Mouse (Mus musculus) intestine, embryonic 16.5 days (tissue): ENCODE measurements around the gene Chst11. TPM values are rescaled to one million over a fixed set of nuclear protein-coding genes. Genes with fewer than 3 reads are reported as not detected.

Experiments
- ATAC-seq: fragments of 200-750 bp; cut with Nextera tagmentation; 2 replicates; pipeline ENCODE4 v1.8.0; 2017; ENCODE audit warnings: moderate TSS enrichment, moderate library complexity
- H3K27ac ChIP-seq: fragments of 300-500 bp; sonication (generic); 2 replicates; pipeline ENCODE4 v1.5.1; 2014; ENCODE audit warnings: mild to moderate bottlenecking, low read length
- H3K27me3 ChIP-seq: fragments of 300-500 bp; sonication (generic); replicated peaks from 2 replicates; pipeline ENCODE4 v1.6.1; 2014; ENCODE audit warnings: low read length, control low read depth, mixed read lengths; ENCODE audit not compliant: control insufficient read depth, insufficient read depth
- H3K36me3 ChIP-seq: fragments of 300-500 bp; sonication (generic); 2 replicates; pipeline ENCODE4 v1.6.1; 2014; ENCODE audit warnings: low read length, control low read depth; ENCODE audit not compliant: control insufficient read depth, insufficient read depth
- H3K4me1 ChIP-seq: fragments of 300-500 bp; sonication (generic); 2 replicates; pipeline ENCODE4 v1.6.1; 2014; ENCODE audit warnings: low read length, control low read depth, mixed read lengths; ENCODE audit not compliant: control insufficient read depth, insufficient read depth
- H3K4me2 ChIP-seq: fragments of 300-500 bp; sonication (generic); 2 replicates; pipeline ENCODE4 v1.6.1; 2014; ENCODE audit warnings: low read depth, low read length, control low read depth
- H3K4me3 ChIP-seq: fragments of 300-500 bp; sonication (generic); 2 replicates; pipeline ENCODE4 v1.5.1; 2014; ENCODE audit warnings: mild to moderate bottlenecking, low read length
- H3K9ac ChIP-seq: fragments of 300-500 bp; sonication (generic); 2 replicates; pipeline ENCODE4 v1.6.1; 2014; ENCODE audit warnings: low read depth, low read length
- H3K9me3 ChIP-seq: fragments of 300-500 bp; sonication (generic); 2 replicates; pipeline ENCODE4 v1.6.1; 2016; ENCODE audit warnings: low read length, control low read depth; ENCODE audit not compliant: control insufficient read depth
- WGBS: fragments of 180-500 bp; shearing (Covaris S2); extraction: QIAGEN DNeasy Blood & Tissue Kit; methylation state at CpG from one replicate; pipeline ENCODE4 v1.1.7; 2014; 5-methylcytosine and 5-hydroxymethylcytosine counted together
- polyA plus RNA-seq: library from polyadenylated mRNA; unstranded; fragments of >200 nt; fragmentation: Nextera tagmentation; extraction: Ambion mirVana; gene quantifications from 2 replicates; pipeline ENCODE4 v1.2.1, GENCODE M21; 2015

Chst11 gene
- polyA plus RNA-seq, result 0.80 and 0.88 TPM in 2 replicates

DNA sequence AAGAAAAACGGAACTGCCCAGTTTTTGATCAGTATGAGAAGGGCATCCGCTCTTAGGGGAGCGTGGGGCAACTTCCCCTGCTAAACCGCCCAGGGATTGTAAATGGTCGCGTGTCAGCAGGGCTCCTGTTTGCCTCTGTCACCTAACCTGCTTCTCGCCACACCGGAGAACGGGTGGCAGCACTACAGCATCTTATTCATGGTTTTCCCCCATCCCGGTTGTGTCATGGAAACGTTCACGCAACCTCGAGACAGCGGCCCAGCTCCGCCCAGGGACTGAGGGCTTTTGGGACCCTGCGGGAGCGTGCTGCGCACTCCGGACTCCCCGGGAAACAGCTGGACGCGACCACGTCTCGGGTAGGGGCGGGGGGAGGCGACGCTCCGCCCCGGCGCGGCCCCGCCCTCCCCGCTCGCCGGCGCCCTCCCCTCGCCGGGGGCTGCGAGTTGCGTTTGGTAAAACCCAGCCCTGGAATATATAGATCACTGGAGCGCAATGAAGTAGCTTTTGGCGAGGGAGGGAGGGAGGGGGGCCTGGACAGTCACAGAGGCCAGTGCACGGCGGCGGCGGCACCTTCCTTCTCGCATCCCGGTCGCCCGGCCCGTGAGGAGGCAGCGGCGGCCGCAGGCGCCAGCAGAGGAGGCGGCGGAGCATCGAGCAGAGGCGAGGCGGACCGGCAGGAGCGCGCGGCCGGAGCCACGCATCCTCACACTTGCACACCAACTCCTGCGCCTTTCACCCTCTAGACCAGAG lies at the start of gene Chst11:
Gene Chst11, plus strand, starts transcription at position 549 of the 750 bp plus-strand sequence.
- Histone ChIP-seq H3K27me3 (peaks cover 4% of the 10 kb centered on the region; the same call in 1 of the 2 replicates), H3K4me2 (peak within 1 kb of the TSS; percentile 96), H3K27ac (peak within 1 kb of the TSS; percentile 73), H3K9me3 (no peaks in the 10 kb centered on the region), H3K9ac (peak within 1 kb of the TSS; percentile 73), H3K36me3 (no peaks in the 10 kb centered on the region), H3K4me1 (peaks cover 12% of the 10 kb centered on the region), H3K4me3 (peak within 1 kb of the TSS; percentile 74)
- peak; percentile 87 for ATAC-seq
- WGBS, result under 1% methylated on average over 66 of the region's 67 CpGs

DNA sequence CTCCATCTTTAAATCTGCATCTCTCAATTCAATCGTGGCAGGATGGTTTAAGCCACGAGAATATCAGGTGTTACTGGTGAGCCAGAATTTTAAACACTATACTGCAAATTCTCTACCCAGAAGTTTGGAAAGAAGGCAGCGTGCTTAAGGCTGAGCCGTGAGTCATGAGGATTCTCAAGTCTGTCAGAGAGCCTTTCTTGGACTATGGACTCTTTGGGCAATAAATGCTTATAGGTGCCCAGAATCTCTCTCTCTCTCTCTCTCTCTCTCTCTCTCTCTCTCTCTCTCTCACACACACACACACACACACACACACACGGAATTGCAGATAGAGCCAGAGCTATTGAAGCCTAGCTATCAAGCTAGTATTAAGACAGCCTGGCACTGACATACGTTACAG lies 49.5 kb upstream of the Chst11 start:
- H3K27me3 ChIP-seq, result no peaks in the 10 kb centered on the region
- 62% methylated on average over 6 of the region's 6 CpGs for WGBS
- no peaks in the 10 kb centered on the region for H3K9me3 ChIP-seq
- no peaks in the 10 kb centered on the region for H3K36me3 ChIP-seq
- H3K9ac ChIP-seq, result no peak overlapping the region
- no peak overlapping the region for H3K4me2 ChIP-seq
- no peak overlapping the region for H3K4me3 ChIP-seq
- H3K27ac ChIP-seq, result no peak overlapping the region
- H3K4me1 ChIP-seq, result peaks cover 5% of the 10 kb centered on the region; the same call in 1 of the 2 replicates
- peak; percentile 87 for ATAC-seq

DNA sequence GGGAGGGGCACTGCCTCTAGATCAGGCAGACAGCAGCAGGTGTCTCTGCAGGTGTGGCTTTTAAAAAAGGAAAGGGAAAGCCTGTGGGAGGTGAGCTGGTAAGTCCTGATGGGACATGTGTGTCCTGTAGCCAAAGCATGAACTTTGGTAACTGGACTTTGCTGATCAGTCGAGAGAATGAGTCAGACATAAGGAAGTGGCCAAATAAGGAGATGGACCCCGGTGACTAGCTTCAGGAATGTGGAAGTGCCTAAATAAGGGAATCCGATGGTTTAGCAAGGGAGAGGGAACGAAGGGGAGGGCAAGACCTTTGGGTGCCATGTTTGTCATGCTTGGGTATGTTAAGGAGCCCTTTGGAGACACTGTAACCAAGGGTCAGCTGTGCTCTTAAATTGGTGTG lies 31.9 kb upstream of the Chst11 start:
- Histone ChIP-seq H3K27ac (no peak overlapping the region), H3K4me1 (no peaks in the 10 kb centered on the region), H3K4me2 (no peak overlapping the region), H3K4me3 (no peak overlapping the region), H3K36me3 (no peaks in the 10 kb centered on the region), H3K27me3 (no peaks in the 10 kb centered on the region), H3K9ac (no peak overlapping the region), H3K9me3 (peaks cover 5% of the 10 kb centered on the region; the same call in 1 of the 2 replicates)
- no peak for ATAC-seq
- WGBS, result 77% methylated on average over 4 of the region's 4 CpGs

DNA sequence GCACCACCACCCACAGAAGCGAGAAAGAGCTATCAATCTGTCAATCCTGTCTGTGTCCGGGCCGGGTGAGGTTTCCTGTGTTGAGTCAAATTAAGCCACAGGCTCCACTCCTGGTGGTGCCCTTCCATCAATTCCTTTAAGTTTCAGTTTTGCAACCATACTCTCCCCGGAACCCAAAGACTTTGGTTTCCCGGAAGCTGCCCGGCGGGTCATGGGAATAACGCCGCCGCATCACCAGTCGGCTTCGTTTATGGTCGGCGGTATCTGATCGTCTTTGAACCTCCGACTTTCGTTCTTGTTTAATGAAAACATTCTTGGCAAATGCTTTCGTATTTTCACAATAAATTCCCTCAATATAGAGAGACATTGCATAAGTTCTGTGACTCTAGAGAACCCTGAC lies 30.2 kb upstream of the Chst11 start:
- no peaks in the 10 kb centered on the region for H3K36me3 ChIP-seq
- H3K27me3 ChIP-seq, result no peaks in the 10 kb centered on the region
- ATAC-seq, result no peak
- 94% methylated on average over 18 of the region's 18 CpGs for WGBS
- H3K27ac ChIP-seq, result no peak overlapping the region
- no peak overlapping the region for H3K9ac ChIP-seq
- H3K4me3 ChIP-seq, result no peak overlapping the region
- no peak overlapping the region for H3K4me2 ChIP-seq
- no peaks in the 10 kb centered on the region for H3K4me1 ChIP-seq
- H3K9me3 ChIP-seq, result peaks cover 5% of the 10 kb centered on the region; the same call in 1 of the 2 replicates

DNA sequence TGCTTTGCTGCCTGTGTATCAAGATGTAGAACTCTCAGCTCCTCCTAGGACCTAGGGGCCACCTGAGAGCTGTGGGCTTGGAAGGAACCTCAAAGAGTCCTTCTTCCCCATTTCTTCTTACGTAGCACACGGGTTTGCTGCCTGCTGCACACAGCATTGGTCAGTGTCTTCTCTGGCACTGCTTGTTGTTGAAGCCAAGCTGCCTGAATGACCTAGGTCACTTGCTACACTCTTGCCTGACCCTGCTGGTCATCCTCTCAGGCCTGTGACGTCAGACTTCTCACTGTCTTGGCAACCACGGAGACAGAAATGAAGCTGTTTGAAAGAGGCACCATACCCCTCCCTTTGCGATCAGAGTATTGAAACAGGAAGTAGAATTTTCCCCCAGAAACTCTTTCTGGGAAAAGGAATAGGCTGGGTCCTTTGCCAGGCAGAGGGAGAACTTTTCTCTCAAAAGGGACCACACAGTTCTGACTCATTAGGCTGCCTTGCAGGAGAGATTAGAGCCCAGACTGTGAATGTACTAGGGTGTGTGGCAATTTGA lies 27.0 kb upstream of the Chst11 start:
- WGBS, result 65% methylated on average over 5 of the region's 5 CpGs
- Histone ChIP-seq H3K27ac (no peak overlapping the region), H3K9me3 (peaks cover 5% of the 10 kb centered on the region; the same call in 1 of the 2 replicates), H3K4me1 (no peaks in the 10 kb centered on the region), H3K27me3 (no peaks in the 10 kb centered on the region), H3K9ac (no peak overlapping the region), H3K4me2 (no peak overlapping the region), H3K4me3 (no peak overlapping the region), H3K36me3 (no peaks in the 10 kb centered on the region)
- no peak for ATAC-seq

DNA sequence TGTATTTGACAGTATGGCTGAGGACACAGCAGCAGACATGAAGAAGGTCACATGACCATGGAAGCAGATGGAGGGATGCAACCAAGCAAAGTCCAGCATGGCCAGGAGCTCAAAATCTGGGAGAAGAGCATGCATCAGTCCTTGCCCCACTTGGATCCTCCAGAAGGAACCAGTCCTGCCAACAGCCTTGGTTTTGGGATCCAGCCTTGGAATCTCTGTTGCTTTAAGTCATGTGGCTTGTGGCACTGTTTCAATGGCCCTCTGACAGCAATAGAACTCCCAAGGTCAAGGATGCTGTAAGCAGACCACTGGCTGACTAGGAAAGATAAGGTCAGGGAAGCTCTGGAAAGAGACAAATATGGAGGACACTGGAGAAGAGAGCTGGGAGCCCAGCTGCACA lies 26.0 kb upstream of the Chst11 start:
- Histone ChIP-seq H3K36me3 (no peaks in the 10 kb centered on the region), H3K27me3 (no peaks in the 10 kb centered on the region), H3K4me3 (no peak overlapping the region), H3K4me2 (no peak overlapping the region), H3K27ac (no peak overlapping the region), H3K9ac (no peak overlapping the region), H3K9me3 (peaks cover 2% of the 10 kb centered on the region; the same call in 1 of the 2 replicates), H3K4me1 (no peaks in the 10 kb centered on the region)
- no peak for ATAC-seq

DNA sequence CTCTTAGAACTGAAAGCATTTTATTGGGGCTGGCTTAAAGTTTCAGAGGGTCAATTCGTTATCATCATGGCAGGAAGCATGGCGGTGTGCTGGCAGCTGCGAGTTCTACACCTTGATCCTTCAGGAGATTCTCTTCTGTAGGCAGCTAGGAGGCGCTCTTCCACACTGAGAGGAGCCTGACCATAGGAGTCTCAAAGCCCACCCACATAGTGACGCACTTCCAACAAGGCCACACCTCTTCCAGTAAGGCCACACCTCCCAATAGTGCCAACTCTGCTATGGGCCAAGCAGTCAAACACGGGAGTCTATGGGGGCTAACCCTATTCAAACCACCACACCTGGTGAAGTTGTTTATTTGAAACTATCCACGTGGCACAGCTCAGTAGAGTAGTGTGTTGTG lies 24.0 kb upstream of the Chst11 start:
- Histone ChIP-seq H3K27ac (no peak overlapping the region), H3K27me3 (no peaks in the 10 kb centered on the region), H3K4me1 (no peaks in the 10 kb centered on the region), H3K4me3 (no peak overlapping the region), H3K36me3 (no peaks in the 10 kb centered on the region), H3K9ac (no peak overlapping the region), H3K9me3 (no peaks in the 10 kb centered on the region), H3K4me2 (no peak overlapping the region)
- WGBS, result 55% methylated on average over 7 of the region's 7 CpGs
- ATAC-seq, result peak; percentile 52

DNA sequence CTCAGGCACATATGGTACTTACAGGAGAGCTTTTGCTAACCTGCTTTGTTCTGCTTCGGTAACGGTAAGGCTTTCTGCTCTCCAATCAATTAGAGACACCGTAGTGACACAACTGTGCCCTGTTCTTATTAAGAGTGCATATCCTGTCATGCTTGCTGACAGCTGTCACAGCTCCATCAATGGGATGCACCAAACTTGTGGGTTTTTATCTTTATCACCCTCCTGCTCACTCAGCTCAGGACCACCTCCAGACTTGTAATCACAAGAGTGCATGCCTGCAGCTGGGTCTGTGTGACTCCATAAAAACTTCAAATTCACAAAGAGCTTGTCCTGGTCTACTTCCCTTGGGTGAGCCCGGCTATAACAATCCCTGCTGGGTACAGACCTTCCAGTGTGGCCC lies 23.3 kb upstream of the Chst11 start:
- H3K9me3 ChIP-seq, result no peaks in the 10 kb centered on the region
- no peaks in the 10 kb centered on the region for H3K36me3 ChIP-seq
- no peak overlapping the region for H3K4me3 ChIP-seq
- H3K4me2 ChIP-seq, result no peak overlapping the region
- H3K27ac ChIP-seq, result no peak overlapping the region
- ATAC-seq, result no peak
- H3K4me1 ChIP-seq, result no peaks in the 10 kb centered on the region
- no peaks in the 10 kb centered on the region for H3K27me3 ChIP-seq
- WGBS, result 88% methylated on average over 4 of the region's 4 CpGs
- H3K9ac ChIP-seq, result no peak overlapping the region

DNA sequence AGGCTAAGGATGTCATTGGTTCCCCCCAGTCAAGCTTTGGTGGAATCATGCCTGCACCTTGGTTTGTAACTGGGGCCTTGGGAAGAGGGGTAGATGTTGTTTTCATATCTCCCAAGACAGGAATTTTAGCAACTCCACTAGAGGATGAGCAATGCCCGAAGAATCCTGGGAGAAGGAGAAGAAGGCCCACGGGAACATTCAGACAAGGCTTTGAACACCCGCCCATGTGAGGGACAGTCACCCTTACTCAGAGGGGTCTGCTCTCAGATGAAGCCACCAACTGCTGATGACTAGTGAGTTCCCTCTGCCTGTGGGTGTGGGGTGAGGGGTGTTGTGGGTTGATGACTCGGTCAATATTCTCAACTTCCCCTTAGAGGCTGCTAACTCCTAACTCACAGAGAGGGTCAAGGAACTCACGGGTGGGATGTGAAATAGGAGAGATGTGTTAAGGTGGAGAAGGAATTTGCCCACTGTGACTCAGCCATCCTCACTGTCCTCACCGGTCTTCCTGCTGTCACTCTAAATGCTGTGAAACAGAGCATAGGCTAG lies 22.8 kb upstream of the Chst11 start:
- Histone ChIP-seq H3K36me3 (no peaks in the 10 kb centered on the region), H3K4me3 (no peak overlapping the region), H3K4me1 (no peaks in the 10 kb centered on the region), H3K4me2 (no peak overlapping the region), H3K27ac (no peak overlapping the region), H3K9ac (no peak overlapping the region), H3K9me3 (no peaks in the 10 kb centered on the region), H3K27me3 (no peaks in the 10 kb centered on the region)
- 76% methylated on average over 6 of the region's 6 CpGs for WGBS
- ATAC-seq, result no peak
